In the genomic region with DNA sequence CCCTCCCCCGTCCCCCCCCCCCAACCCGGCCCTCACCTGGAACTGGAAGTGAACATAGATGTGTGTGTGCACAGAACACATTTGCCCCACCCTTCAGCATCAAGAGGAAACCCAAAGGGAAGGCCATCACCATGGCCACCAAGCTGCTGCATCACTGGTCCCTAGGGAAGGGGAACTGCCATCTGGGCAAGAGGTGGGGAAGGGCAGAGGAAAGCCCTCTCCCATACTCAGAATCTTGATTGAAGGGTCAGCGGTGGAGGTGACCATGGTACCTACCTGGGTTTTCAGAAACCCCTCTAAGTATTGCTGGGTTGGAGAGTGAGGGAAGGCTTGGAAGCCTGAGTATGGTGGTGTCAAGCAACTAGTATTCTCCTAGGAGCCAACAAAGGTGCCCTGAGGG, we compare ENCODE assay signal across 10 mouse cellular contexts.
A peak's percentile ranks its signal among the peaks of the same experiment; 100 is the strongest.
DNase-seq lines count a peak whose midpoint lies in the region; ATAC-seq and TF ChIP-seq lines count a peak whose summit lies in the region.
"Had no signal": no experiment of that assay in that cellular context is flagged by ENCODE, and none has a peak within 500 bp of the region (broad histone marks: within the 10 kb centered on the region; RNA-seq: fewer than 3 reads in every experiment).

No protein-coding gene starts in this region.

- no peaks in the 10 kb centered on the region for H3K9me3 ChIP-seq in kidney, embryonic 14.5 days (ENCODE audit: control insufficient read depth, low read length)
- H3K9me3 ChIP-seq in embryonic facial prominence, embryonic 14.5 days (ENCODE audit: control insufficient read depth, low read length), result no peaks in the 10 kb centered on the region
- no peaks in the 10 kb centered on the region for H3K9me3 ChIP-seq in hindbrain, embryonic 13.5 days
- no peaks in the 10 kb centered on the region for H3K9me3 ChIP-seq in midbrain, embryonic 15.5 days
- H3K9me3 ChIP-seq: G1E had no signal

- peak overlapping the region; percentile 99 for H3K27ac ChIP-seq in kidney, embryonic 14.5 days (ENCODE audit: low read depth, low read length)
- no peak overlapping the region for H3K27ac ChIP-seq in kidney, adult 2 months (ENCODE audit: insufficient read depth, low read depth, low read length)
- H3K27ac ChIP-seq in embryonic facial prominence, embryonic 14.5 days (replicated peaks; ENCODE audit: low read depth, low read length), result peak overlapping the region; percentile 98
- H3K27ac ChIP-seq in hindbrain, embryonic 13.5 days, result peak overlapping the region; percentile 100
- peak overlapping the region; percentile 96 for H3K27ac ChIP-seq in midbrain, embryonic 15.5 days

- peaks cover 86% of the 10 kb centered on the region for H3K4me1 ChIP-seq in kidney, embryonic 14.5 days (ENCODE audit: control insufficient read depth, insufficient read depth, low read length)
- H3K4me1 ChIP-seq in kidney, adult 2 months (ENCODE audit: control insufficient read depth, insufficient read depth, low read length), result peaks cover 61% of the 10 kb centered on the region
- H3K4me1 ChIP-seq in embryonic facial prominence, embryonic 14.5 days (ENCODE audit: control insufficient read depth, insufficient read depth, low read length), result peaks cover 84% of the 10 kb centered on the region
- peaks cover 94% of the 10 kb centered on the region for H3K4me1 ChIP-seq in hindbrain, embryonic 13.5 days (replicated peaks)
- peaks cover 92% of the 10 kb centered on the region for H3K4me1 ChIP-seq in midbrain, embryonic 15.5 days

- DNase-seq in kidney, adult 2 months, result no peak
- no peak for DNase-seq in embryonic facial prominence, embryonic 14.5 days (ENCODE audit: low spot score)
- DNase-seq in right cerebral cortex, postnatal 36 days (ENCODE audit: low spot score in 2 of 2), result no peak
- DNase-seq in testis, postnatal 14 days (ENCODE audit: low spot score), result no peak
- DNase-seq: gastrocnemius, postnatal 36 days had no signal

- TF ChIP-seq CTCF in kidney, adult 2 months (conservative IDR thresholded peaks at IDR 0.05; ENCODE audit: insufficient read depth, insufficient read length, low read depth, low read length), result no peak

- H3K36me3 ChIP-seq in kidney, embryonic 14.5 days (ENCODE audit: control insufficient read depth, insufficient read depth, low read length), result no peaks in the 10 kb centered on the region
- H3K36me3 ChIP-seq in kidney, adult 2 months (ENCODE audit: control insufficient read depth, insufficient read depth, low read length), result no peaks in the 10 kb centered on the region
- H3K36me3 ChIP-seq in embryonic facial prominence, embryonic 14.5 days (ENCODE audit: control insufficient read depth, insufficient read depth, low read length), result no peaks in the 10 kb centered on the region
- no peaks in the 10 kb centered on the region for H3K36me3 ChIP-seq in hindbrain, embryonic 13.5 days
- H3K36me3 ChIP-seq in midbrain, embryonic 15.5 days (replicated peaks), result no peaks in the 10 kb centered on the region
- H3K36me3 ChIP-seq: G1E had no signal

- no peak overlapping the region for H3K9ac ChIP-seq in kidney, embryonic 14.5 days (ENCODE audit: low read depth, low read length)
- peak overlapping the region; percentile 35; the same call in 1 of the 2 replicates for H3K9ac ChIP-seq in embryonic facial prominence, embryonic 14.5 days (ENCODE audit: low read depth, low read length)
- no peak overlapping the region for H3K9ac ChIP-seq in hindbrain, embryonic 13.5 days
- H3K9ac ChIP-seq in midbrain, embryonic 15.5 days, result no peak overlapping the region

- H3K4me2 ChIP-seq in kidney, embryonic 14.5 days (replicated peaks; ENCODE audit: low read depth, low read length), result no peak overlapping the region
- H3K4me2 ChIP-seq in embryonic facial prominence, embryonic 14.5 days (ENCODE audit: low read depth, low read length), result peak overlapping the region; percentile 50; the same call in 1 of the 2 replicates
- H3K4me2 ChIP-seq in hindbrain, embryonic 13.5 days, result no peak overlapping the region
- no peak overlapping the region for H3K4me2 ChIP-seq in midbrain, embryonic 15.5 days

- TF ChIP-seq POLR2A in kidney, adult 2 months (IDR thresholded peaks at IDR 0.05; ENCODE audit: low read depth, low read length), result no peak

- no peak for ATAC-seq in kidney, embryonic 14.5 days (ENCODE audit: low FRiP score, low TSS enrichment)
- ATAC-seq in embryonic facial prominence, embryonic 14.5 days (ENCODE audit: low read depth), result no peak
- no peak for ATAC-seq in hindbrain, embryonic 13.5 days (ENCODE audit: low FRiP score)
- ATAC-seq in midbrain, embryonic 15.5 days (replicated peaks), result no peak
- no peak for ATAC-seq in erythroid progenitor cell, adult 5-6 weeks (replicated peaks; ENCODE audit: low FRiP score, poor library complexity, severe bottlenecking)

- H3K27me3 ChIP-seq in kidney, embryonic 14.5 days (ENCODE audit: control insufficient read depth, insufficient read depth, low read length), result no peaks in the 10 kb centered on the region
- H3K27me3 ChIP-seq in kidney, adult 2 months (replicated peaks; ENCODE audit: control insufficient read depth, insufficient read depth, low read length), result no peaks in the 10 kb centered on the region
- H3K27me3 ChIP-seq in embryonic facial prominence, embryonic 14.5 days (replicated peaks; ENCODE audit: control insufficient read depth, insufficient read depth, low read length), result no peaks in the 10 kb centered on the region
- H3K27me3 ChIP-seq in hindbrain, embryonic 13.5 days, result no peaks in the 10 kb centered on the region
- no peaks in the 10 kb centered on the region for H3K27me3 ChIP-seq in midbrain, embryonic 15.5 days (replicated peaks)

- 40% methylated on average over 3 of the region's 3 CpGs for WGBS in kidney, embryonic 14.5 days
- 32% methylated on average over 3 of the region's 3 CpGs for WGBS in kidney, adult 2 months
- WGBS in embryonic facial prominence, embryonic 14.5 days, result 30% methylated on average over 3 of the region's 3 CpGs
- WGBS in hindbrain, embryonic 13.5 days, result 52% methylated on average over 3 of the region's 3 CpGs
- 49% methylated on average over 3 of the region's 3 CpGs for WGBS in midbrain, embryonic 15.5 days

- H3K4me3 ChIP-seq in kidney, embryonic 14.5 days (ENCODE audit: low read length), result no peak overlapping the region
- no peak overlapping the region for H3K4me3 ChIP-seq in kidney, adult 2 months (ENCODE audit: insufficient read depth, low read depth, low read length)
- H3K4me3 ChIP-seq in embryonic facial prominence, embryonic 14.5 days (ENCODE audit: low read depth, low read length), result no peak overlapping the region
- H3K4me3 ChIP-seq in hindbrain, embryonic 13.5 days, result no peak overlapping the region
- H3K4me3 ChIP-seq in midbrain, embryonic 15.5 days, result no peak overlapping the region
